Mouse (Mus musculus) forebrain, embryonic 15.5 days (tissue): ENCODE data around the gene Inka2. TPM values are rescaled to one million over a fixed set of nuclear protein-coding genes. Genes with fewer than 3 reads are reported as not detected.

Experiments used
- ATAC-seq: fragments of 200-750 bp; cut with Nextera tagmentation; replicated peaks from 2 replicates; pipeline ENCODE4 v1.8.0; 2017; ENCODE audit warnings: mild to moderate bottlenecking, moderate TSS enrichment, moderate library complexity
- H3K27ac ChIP-seq: fragments of 300-500 bp; sonication (generic); replicated peaks from 2 replicates; pipeline ENCODE4 v1.5.1; 2015; ENCODE audit warnings: mild to moderate bottlenecking, inconsistent platforms
- H3K27me3 ChIP-seq: fragments of 300-500 bp; sonication (generic); 2 replicates; pipeline ENCODE4 v1.6.1; 2015; ENCODE audit warnings: inconsistent platforms
- H3K36me3 ChIP-seq: fragments of 300-500 bp; sonication (generic); 2 replicates; pipeline ENCODE4 v1.6.1; 2015; ENCODE audit warnings: mild to moderate bottlenecking, inconsistent platforms
- H3K4me1 ChIP-seq: fragments of 300-500 bp; sonication (generic); 2 replicates; pipeline ENCODE4 v1.6.1; 2015; ENCODE audit warnings: inconsistent platforms
- H3K4me2 ChIP-seq: fragments of 300-500 bp; sonication (generic); replicated peaks from 2 replicates; pipeline ENCODE4 v1.6.1; 2015; ENCODE audit warnings: mild to moderate bottlenecking, inconsistent platforms
- H3K4me3 ChIP-seq: fragments of 300-500 bp; sonication (generic); 2 replicates; pipeline ENCODE4 v1.5.1; 2015; ENCODE audit warnings: mild to moderate bottlenecking, inconsistent platforms
- H3K9ac ChIP-seq: fragments of 300-500 bp; sonication (generic); replicated peaks from 2 replicates; pipeline ENCODE4 v1.6.1; 2015; ENCODE audit warnings: mild to moderate bottlenecking, inconsistent platforms
- H3K9me3 ChIP-seq: fragments of 300-500 bp; sonication (generic); 2 replicates; pipeline ENCODE4 v1.6.1; 2016; ENCODE audit warnings: inconsistent platforms
- WGBS: fragments of 180-500 bp; shearing (Covaris S2); methylation state at CpG from one replicate; pipeline ENCODE4 v1.1.7; 2015; ENCODE audit warnings: mixed read lengths; 5-methylcytosine and 5-hydroxymethylcytosine counted together
- polyA plus RNA-seq: library from polyadenylated mRNA; unstranded; fragments of >200 nt; fragmentation: Nextera tagmentation; extraction: Ambion mirVana; gene quantifications from 2 replicates; pipeline ENCODE4 v1.2.1, GENCODE M21; 2015

The Inka2 gene
- 3.1 and 3.3 TPM in 2 replicates for polyA plus RNA-seq

GRCm38 (mm10) chr3:105704031-105705008 is at the start of gene Inka2:
Inka2 (plus strand) TSS chr3:105704599.
- 3% methylated on average over 42 of the region's 43 CpGs for WGBS
- Histone ChIP-seq H3K4me3 (peak within 1 kb of the TSS; percentile 49), H3K4me2 (peak within 1 kb of the TSS; percentile 96), H3K9ac (peak within 1 kb of the TSS; percentile 49), H3K4me1 (peaks cover 28% of the 10 kb centered on the region), H3K27me3 (no peaks in the 10 kb centered on the region; the same call in 1 of the 2 replicates), H3K36me3 (no peaks in the 10 kb centered on the region), H3K9me3 (no peaks in the 10 kb centered on the region), H3K27ac (peak within 1 kb of the TSS; percentile 62)
- ATAC-seq: peak; percentile 98

- Histone ChIP-seq H3K27me3 (no peaks in the 10 kb centered on the region), H3K9ac (no peak overlapping the region), H3K9me3 (no peaks in the 10 kb centered on the region), H3K36me3 (no peaks in the 10 kb centered on the region), H3K4me2 (no peak overlapping the region), H3K4me1 (no peaks in the 10 kb centered on the region), H3K27ac (no peak overlapping the region), H3K4me3 (no peak overlapping the region)
- ATAC-seq: no peak
- WGBS: 93% methylated on average over 11 of the region's 11 CpGs
These were observed 49.3 kb upstream of the Inka2 start for GRCm38 (mm10) chr3:105655031-105655585.

GRCm38 (mm10) chr3:105660530-105660929 is 43.9 kb upstream of the Inka2 start:
- Histone ChIP-seq H3K9me3 (no peaks in the 10 kb centered on the region), H3K4me1 (no peaks in the 10 kb centered on the region), H3K9ac (no peak overlapping the region), H3K4me3 (no peak overlapping the region), H3K27ac (no peak overlapping the region), H3K27me3 (no peaks in the 10 kb centered on the region), H3K4me2 (no peak overlapping the region), H3K36me3 (no peaks in the 10 kb centered on the region; the same call in 1 of the 2 replicates)
- 69% methylated on average over 2 of the region's 2 CpGs for WGBS
- ATAC-seq: no peak

GRCm38 (mm10) chr3:105663043-105663442 is 41.4 kb upstream of the Inka2 start:
- Histone ChIP-seq H3K9ac (no peak overlapping the region), H3K4me3 (no peak overlapping the region), H3K4me1 (no peaks in the 10 kb centered on the region), H3K4me2 (no peak overlapping the region), H3K36me3 (no peaks in the 10 kb centered on the region; the same call in 1 of the 2 replicates), H3K9me3 (no peaks in the 10 kb centered on the region), H3K27me3 (no peaks in the 10 kb centered on the region), H3K27ac (no peak overlapping the region)
- no peak for ATAC-seq
- 85% methylated on average over 8 of the region's 8 CpGs for WGBS

GRCm38 (mm10) chr3:105665105-105665765 is 39.2 kb upstream of the Inka2 start:
- 88% methylated on average over 9 of the region's 9 CpGs for WGBS
- H3K9me3 ChIP-seq: no peaks in the 10 kb centered on the region
- no peaks in the 10 kb centered on the region for H3K4me1 ChIP-seq
- H3K4me2 ChIP-seq: no peak overlapping the region
- no peaks in the 10 kb centered on the region for H3K27me3 ChIP-seq
- ATAC-seq: no peak
- H3K9ac ChIP-seq: no peak overlapping the region
- H3K27ac ChIP-seq: no peak overlapping the region
- H3K4me3 ChIP-seq: no peak overlapping the region
- H3K36me3 ChIP-seq: peaks cover 2% of the 10 kb centered on the region; the same call in 1 of the 2 replicates

- 67% methylated on average over 4 of the region's 4 CpGs for WGBS
- no peak for ATAC-seq
- peaks cover 2% of the 10 kb centered on the region; the same call in 1 of the 2 replicates for H3K36me3 ChIP-seq
These were observed 37.3 kb upstream of the Inka2 start for GRCm38 (mm10) chr3:105666996-105667523.

GRCm38 (mm10) chr3:105668161-105668560 is 36.2 kb upstream of the Inka2 start:
- H3K27ac ChIP-seq: no peak overlapping the region
- H3K4me2 ChIP-seq: no peak overlapping the region
- H3K4me1 ChIP-seq: no peaks in the 10 kb centered on the region
- H3K9me3 ChIP-seq: no peaks in the 10 kb centered on the region
- H3K27me3 ChIP-seq: no peaks in the 10 kb centered on the region
- no peak overlapping the region for H3K9ac ChIP-seq
- H3K4me3 ChIP-seq: no peak overlapping the region
- WGBS: 47% methylated on average over 9 of the region's 9 CpGs
- no peak for ATAC-seq
- H3K36me3 ChIP-seq: peaks cover 2% of the 10 kb centered on the region; the same call in 1 of the 2 replicates

More at GRCm38 (mm10) chr3:105666996-105667523, 37.3 kb upstream of the Inka2 start:
- Histone ChIP-seq H3K4me2 (no peak overlapping the region), H3K4me3 (no peak overlapping the region), H3K9ac (no peak overlapping the region), H3K27me3 (no peaks in the 10 kb centered on the region), H3K27ac (no peak overlapping the region), H3K9me3 (no peaks in the 10 kb centered on the region), H3K4me1 (no peaks in the 10 kb centered on the region)

- Histone ChIP-seq H3K9ac (no peak overlapping the region), H3K36me3 (peaks cover 2% of the 10 kb centered on the region; the same call in 1 of the 2 replicates), H3K4me1 (no peaks in the 10 kb centered on the region), H3K27me3 (no peaks in the 10 kb centered on the region), H3K4me3 (no peak overlapping the region), H3K27ac (no peak overlapping the region), H3K9me3 (no peaks in the 10 kb centered on the region), H3K4me2 (no peak overlapping the region)
- 92% methylated on average over 3 of the region's 3 CpGs for WGBS
- ATAC-seq: no peak
These were observed 34.6 kb upstream of the Inka2 start for GRCm38 (mm10) chr3:105669776-105670175.

- H3K9me3 ChIP-seq: no peaks in the 10 kb centered on the region
- peaks cover 3% of the 10 kb centered on the region; the same call in 1 of the 2 replicates for H3K36me3 ChIP-seq
- H3K9ac ChIP-seq: no peak overlapping the region
- no peak overlapping the region for H3K27ac ChIP-seq
- 94% methylated on average over 1 of the region's 1 CpGs for WGBS
- no peak for ATAC-seq
- H3K4me3 ChIP-seq: no peak overlapping the region
- no peaks in the 10 kb centered on the region for H3K27me3 ChIP-seq
- no peak overlapping the region for H3K4me2 ChIP-seq
- no peaks in the 10 kb centered on the region for H3K4me1 ChIP-seq
These were observed 33.6 kb upstream of the Inka2 start for GRCm38 (mm10) chr3:105670801-105671200.

- peak; percentile 87 for ATAC-seq
- 20% methylated on average over 7 of the region's 7 CpGs for WGBS
- Histone ChIP-seq H3K4me1 (no peaks in the 10 kb centered on the region), H3K9me3 (no peaks in the 10 kb centered on the region), H3K4me2 (no peak overlapping the region), H3K27me3 (no peaks in the 10 kb centered on the region), H3K9ac (no peak overlapping the region), H3K4me3 (no peak overlapping the region), H3K36me3 (peaks cover 31% of the 10 kb centered on the region), H3K27ac (no peak overlapping the region)
These were observed 29.7 kb upstream of the Inka2 start for GRCm38 (mm10) chr3:105674595-105675218.

- H3K4me3 ChIP-seq: no peak overlapping the region
- H3K27ac ChIP-seq: no peak overlapping the region
- WGBS: 30% methylated on average over 2 of the region's 2 CpGs
- H3K9me3 ChIP-seq: no peaks in the 10 kb centered on the region
- no peak overlapping the region for H3K4me2 ChIP-seq
- H3K9ac ChIP-seq: no peak overlapping the region
- ATAC-seq: no peak
- no peaks in the 10 kb centered on the region for H3K27me3 ChIP-seq
- H3K4me1 ChIP-seq: no peaks in the 10 kb centered on the region
- H3K36me3 ChIP-seq: peaks cover 41% of the 10 kb centered on the region
These were observed 28.5 kb upstream of the Inka2 start for GRCm38 (mm10) chr3:105675932-105676331.
